Mouse (Mus musculus) lung, postnatal 0 days (tissue): ENCODE measurements around the gene Ankrd40.

Experiments used
- CTCF ChIP-seq: IDR thresholded peaks from 2 replicates; pipeline ENCODE4 v1.5.1; 2016; ENCODE audit warnings: antibody characterized with exemption, mild to moderate bottlenecking
- EP300 ChIP-seq: IDR thresholded peaks from 2 replicates; pipeline ENCODE4 v1.6.1; 2016; ENCODE audit warnings: antibody characterized with exemption, mild to moderate bottlenecking, control low read depth

GRCm38 (mm10) chr11:94361166-94361870 is 33.5 kb downstream of the Ankrd40 start:
- no peak for TF ChIP-seq CTCF
- no peak for TF ChIP-seq EP300
